ENCODE assay signal across 8 mouse cellular contexts in genomic region chr5:109557321-109558122, GRCm38 (mm10). TPM values are rescaled to one million over a fixed set of nuclear protein-coding genes. Genes with fewer than 3 reads are reported as not detected.
DNase-seq lines count a peak whose midpoint lies in the region; ATAC-seq lines count a peak whose summit lies in the region.

No protein-coding gene starts in this region.

- peaks cover 35% of the 10 kb centered on the region for H3K36me3 ChIP-seq in megakaryocyte, embryonic 14.5 days (replicated peaks; ENCODE audit: low read length)

- intact Hi-C loops in gastrocnemius, postnatal 14 days (cut with DNase I; ENCODE audit: low total_unique reads): no loop called here

- peak; percentile 97 for DNase-seq in adrenal gland, adult 2 months
- peak; percentile 94 for DNase-seq in embryo, embryonic 10 days (ENCODE audit: low spot score)
- peak; percentile 95 for DNase-seq in gastrocnemius, postnatal 14 days
- DNase-seq in left cerebral cortex, adult 9 months (ENCODE audit: low spot score in 2 of 2): peak; percentile 98
- peak; percentile 98 for DNase-seq in right cerebral cortex, postnatal 36 days (ENCODE audit: low spot score in 2 of 2)
- peak; percentile 96 for DNase-seq in urinary bladder, postnatal 4 days (ENCODE audit: low spot score in 2 of 2)

- H3K9me3 ChIP-seq in megakaryocyte, embryonic 14.5 days: peaks cover 37% of the 10 kb centered on the region

- H3K4me3 ChIP-seq in megakaryocyte, embryonic 14.5 days (replicated peaks): peak overlapping the region; percentile 95

- H3K4me1 ChIP-seq in megakaryocyte, embryonic 14.5 days: no peaks in the 10 kb centered on the region; the same call in 1 of the 2 replicates

- peak; percentile 53 for ATAC-seq in inflammation-experienced regulatory T-cells, adult 6 months

- H3K27me3 ChIP-seq in megakaryocyte, embryonic 14.5 days (replicated peaks): no peaks in the 10 kb centered on the region

RNA-seq across cellular contexts. Expression of gene Crlf2, which starts 1.3 kb away (rescaled TPM):
- total RNA-seq in adrenal gland, adult 2 months (2021): 10 to 100 TPM; 32.7 to 40.8 TPM
- polyA plus RNA-seq in adrenal gland, adult 2 months (2012; rRNA removed): 94.8 and 113 TPM in 2 replicates
- 1 to 10 TPM; 8.0 to 8.5 TPM for total RNA-seq in gastrocnemius, postnatal 14 days (2021)
- polyA plus RNA-seq in inflammation-experienced regulatory T-cells, adult 6 months (2017; shearing (Covaris generic)): 10 to 100 TPM in 1 of 3 experiments, 1 to 10 TPM in 2; 4.5 to 10.3 (median 7.9) TPM
- polyA plus RNA-seq in megakaryocyte, embryonic 14.5 days (2012; ENCODE audit: insufficient read depth, low replicate concordance): 161 and 214 TPM in 2 replicates

Comparison
In these comparisons a context has a peak if more than half of its experiments do, and no peak if none do; other contexts are left out.
1. Peak in every context shown above with its lines: DNase-seq, ATAC-seq and H3K4me3 ChIP-seq.